Mouse (Mus musculus): ENCODE measurements around the gene Josd1.
A peak's percentile ranks its signal among the peaks of the same experiment; 100 is the strongest.

Gene Josd1

DNA sequence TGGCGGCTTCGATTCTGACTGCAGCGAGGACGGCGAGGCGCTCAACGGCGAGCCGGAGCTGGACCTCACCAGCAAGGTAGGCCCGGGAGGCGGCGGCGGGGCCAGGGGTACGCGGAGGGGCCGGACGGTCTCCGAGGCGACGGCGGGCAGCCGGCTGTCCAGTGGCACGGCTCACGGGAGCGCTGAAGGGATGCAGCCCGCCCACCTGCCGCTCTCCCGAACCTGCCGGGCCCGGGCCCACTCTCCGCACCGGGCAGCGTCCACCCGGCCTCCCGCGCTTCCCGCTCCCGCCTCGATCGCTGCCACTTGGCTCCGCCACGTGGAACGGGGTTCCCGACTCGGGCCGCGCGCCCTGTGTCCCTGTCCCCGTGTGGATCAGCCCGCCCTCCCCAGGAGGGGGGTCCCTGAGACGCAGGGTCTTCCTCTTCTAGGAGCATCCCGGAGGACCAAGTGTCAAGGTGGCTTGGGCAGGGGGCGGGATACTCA is 3.3 kb upstream of the Josd1 start:
- no peak for DNase-seq

DNA sequence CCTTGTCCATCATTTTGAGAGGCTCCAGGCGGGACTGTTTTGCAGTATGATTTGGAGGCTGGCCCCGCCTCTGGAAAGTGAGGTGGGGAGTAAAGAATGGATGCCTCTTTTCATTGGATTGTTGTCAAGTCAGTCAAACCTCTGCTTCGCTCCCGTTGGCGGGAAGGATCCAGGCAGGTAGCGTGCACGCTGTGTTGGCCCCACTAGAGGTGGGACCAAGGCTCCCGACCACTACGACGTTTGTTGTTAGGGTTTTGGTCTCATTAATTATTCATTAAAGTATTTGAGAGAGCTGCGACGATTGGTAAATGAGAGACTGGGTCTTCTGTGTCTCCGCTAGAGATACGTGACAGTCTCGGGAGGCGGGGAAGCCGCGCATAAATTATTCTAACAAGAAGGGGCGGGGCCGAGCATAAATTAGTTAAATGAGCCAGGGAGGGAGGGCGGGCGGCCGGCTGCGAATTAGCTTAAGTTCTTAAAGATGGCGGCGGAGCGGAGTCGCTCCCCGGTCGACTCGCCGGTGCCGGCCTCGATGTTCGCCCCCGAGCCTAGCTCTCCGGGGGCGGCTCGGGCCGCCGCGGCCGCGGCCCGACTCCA is 2.8 kb upstream of the Josd1 start, which contains the start of gene Gtpbp1:
Gtpbp1 (plus strand) TSS at position 420 of the 597 bp plus-strand sequence.
- DNase-seq = peak; percentile 87

DNA sequence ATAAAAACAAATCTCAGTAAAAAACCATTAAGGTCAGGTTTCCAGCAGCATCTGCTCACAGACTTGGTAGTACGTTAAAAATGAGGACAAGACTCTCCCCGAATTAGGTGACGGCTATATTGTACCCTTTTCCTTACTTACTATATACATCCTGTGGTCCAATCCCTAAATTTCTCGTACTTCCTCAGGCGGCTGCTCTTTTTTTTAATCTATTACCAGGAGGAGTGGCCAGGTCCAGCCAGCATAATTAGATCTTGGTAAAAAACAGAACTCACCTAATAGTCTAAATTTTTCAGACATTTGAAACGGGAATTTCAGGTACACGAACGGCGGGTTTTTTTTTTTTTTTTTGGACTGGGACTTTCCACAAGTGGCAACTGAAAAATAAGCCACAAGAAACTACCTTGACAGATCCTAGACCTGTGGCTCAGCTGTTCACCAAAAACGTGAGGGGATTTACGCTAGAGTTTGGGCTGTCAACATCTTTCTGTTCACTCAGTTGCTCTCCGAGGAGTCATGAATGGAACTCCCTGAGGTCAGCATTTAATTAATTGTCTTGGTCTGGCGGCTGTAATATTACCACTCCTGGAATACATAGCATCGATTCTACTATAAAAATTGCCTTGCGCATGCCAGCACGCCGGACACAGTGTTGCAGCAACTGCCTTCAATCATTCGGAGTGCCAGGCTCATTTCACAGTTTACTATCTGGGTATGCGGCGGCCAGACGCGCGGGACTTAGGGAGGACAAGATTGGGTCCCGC is 2.1 kb upstream of the Josd1 start:
- no peak for DNase-seq

DNA sequence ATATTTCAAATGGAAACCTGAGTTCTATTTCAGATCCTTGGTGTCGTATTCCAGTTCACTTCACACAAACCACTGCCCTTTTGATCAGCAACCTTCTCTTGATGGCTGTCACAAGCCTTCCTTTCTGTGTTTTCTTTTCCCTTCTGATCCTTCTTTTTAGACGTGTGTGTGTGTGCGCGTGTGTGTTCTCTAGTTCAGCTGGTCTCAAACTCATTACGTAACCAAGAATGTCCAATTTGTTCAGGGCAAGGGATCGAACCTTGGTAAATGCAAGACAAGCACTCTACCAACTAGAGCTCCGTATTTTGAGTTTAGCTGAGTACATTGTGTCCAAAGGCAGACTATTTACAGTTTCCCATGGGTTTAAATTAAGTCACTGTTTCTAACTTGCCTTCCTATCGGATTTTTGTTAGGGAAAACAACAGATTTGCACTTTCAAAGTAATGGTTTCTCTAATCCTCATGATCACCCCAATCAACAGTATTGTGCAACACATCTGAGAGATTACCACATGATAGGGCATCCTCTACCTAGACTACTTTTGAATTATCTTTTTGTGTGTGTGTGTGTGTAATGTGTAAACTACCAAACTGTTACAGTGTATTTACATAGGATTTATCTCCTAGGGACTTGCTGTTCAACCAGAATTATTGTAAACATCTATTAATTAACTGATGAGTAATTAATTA is 693 bp upstream of the Josd1 start:
- no peak for DNase-seq

DNA sequence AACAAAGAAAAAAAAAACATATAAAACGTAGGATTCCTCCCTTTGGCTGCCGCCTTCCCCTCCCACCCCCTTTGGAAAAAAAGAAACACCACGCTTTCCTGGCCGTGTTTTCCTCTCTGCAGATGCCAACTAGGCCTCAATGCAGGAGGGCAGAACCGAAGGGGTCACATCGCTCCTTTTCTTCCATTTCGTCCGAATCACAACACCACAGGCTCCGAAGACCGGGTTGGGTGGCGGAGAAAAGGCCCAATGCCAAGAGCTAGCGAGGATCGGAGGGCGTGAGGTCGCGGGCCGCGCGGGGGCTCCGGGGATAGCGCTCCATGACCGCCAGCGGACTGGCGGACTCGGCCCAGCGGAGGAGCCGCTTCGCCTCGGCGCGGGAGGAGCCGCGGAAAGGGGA is 544 bp downstream of the Josd1 start:
- DNase-seq = peak; percentile 43

DNA sequence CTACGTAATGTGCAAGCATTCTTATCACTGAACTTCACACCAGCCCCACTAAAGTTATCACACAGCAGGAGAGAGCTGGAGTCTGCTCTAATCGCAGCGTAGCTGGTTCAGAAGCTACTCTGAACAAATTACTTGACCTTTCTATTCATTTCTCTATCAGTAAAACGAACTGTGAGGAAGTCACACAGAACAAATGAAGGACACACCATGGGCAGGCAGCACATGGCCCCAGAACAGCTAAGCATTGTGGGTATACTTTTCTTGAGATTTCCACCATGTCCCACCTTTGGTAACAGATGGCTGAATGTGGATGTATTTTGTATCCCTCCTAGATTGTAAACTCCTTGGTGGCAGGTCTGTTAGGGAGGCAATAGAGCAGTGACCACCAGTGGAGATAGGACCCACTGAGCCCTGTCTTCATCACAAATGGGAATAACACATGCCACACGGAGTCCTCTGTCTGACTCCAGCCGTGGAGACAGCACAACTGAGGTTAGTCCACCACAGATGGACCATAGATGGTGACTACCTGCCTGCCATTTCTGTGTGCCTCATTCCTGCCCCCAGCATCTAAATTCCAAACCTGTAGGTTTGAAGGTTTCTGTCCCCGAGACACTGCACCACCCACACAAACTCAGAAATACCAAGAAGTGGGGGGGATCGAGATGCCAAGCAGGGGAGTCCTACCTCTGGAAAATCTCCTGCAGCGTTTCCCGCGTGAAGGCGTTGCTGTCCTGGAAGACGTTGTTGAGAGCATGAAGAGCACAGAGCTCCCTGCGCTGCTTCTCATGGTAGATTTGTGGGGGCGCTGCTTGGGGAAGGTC is 1.5 kb downstream of the Josd1 start:
- DNase-seq = no peak

DNA sequence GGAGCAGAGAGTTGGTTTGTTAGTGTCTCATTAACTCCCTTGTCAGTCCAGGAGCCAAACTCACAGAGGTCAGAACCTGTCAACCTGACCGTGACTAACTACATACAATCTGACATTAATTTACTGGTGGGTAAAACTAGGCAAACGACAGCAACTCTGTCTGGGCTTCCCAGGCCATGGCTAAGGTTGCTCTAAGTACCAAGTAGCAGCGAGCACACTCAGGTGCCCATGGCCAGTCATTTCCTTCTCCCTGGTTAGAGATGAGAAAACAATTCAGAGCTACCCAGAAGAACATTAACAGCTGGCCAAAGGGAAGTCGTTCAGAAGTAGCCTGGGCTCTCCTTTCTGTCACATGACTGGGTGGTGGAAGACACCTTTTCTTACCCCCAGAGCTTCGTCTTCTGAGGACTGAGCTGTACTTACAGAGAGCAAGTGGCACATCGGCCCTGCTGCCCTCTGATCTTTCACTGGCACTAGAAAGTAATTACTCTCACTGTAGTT is 2.5 kb downstream of the Josd1 start:
- DNase-seq = no peak

DNA sequence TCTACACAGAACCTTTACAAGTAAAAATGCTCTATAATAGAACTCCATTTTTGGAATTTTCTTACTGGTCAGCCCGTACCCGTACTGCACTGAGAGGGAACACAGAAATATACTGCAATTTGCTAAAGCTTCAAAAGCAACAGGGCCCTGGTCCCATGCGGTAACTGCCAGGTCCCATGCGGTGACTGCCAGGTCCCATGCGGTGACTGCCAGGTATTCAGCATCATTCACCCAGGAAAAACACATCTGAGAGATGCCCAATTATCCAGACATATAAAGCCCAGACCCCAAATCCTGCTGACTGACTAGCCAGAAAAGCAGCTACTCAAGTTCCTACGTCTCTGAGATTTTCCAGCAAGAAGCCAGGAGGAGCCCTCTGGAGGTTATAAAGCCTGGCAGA is 3.1 kb downstream of the Josd1 start:
- no peak for DNase-seq

DNA sequence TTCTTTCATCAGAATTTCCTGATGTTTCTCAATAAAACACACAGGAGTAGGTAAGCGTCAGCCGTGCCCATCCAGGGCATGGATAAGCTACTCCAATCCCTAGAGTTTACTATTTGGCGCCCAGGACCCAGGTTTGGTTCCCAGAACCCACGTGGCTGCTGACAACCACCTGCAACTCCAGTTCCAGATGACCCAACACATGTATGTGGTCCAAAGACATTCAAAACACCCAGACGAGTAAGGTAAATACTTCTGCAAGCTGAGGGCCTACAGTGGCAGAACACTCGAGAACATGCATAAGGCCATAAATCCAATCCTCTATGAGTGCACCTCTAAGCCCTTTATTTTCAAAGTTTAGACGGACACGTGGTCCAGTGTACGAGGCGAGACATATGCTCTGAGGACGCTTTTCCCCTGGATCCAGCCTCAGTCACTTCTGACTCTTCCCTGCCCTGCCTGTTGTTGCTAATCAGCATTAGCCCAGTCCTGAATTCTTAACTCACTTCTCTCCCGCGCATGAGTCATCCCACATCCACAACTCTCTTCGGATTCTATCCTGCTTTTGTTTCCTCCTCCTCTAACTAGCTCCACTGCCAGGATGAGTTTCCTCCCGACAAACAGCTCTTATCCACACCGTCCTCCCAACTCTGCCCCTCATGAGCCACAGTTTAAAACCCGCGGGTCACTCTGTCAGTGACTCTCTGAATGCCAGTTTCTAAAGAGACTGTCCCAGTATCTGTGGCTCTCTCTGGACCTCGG is 3.8 kb downstream of the Josd1 start:
- no peak for DNase-seq

DNA sequence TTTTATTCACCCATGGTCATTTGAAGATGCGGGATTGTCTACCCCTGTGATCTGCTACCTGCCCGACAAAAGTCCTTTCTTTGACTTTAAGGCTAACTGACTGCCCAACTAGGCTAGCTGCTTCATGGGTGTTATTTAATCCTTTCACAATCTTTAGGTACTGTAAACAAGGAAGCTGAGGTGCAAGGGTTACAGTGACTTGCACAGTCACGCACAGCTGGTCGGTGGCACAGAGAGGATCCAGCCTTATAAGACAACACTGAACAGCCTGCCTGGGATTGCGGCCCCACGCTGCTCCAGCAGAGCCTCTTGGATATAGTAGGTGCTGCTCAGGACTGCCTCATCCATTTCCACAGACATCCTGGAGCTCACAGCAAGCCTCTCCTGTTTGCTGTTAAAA is 4.6 kb downstream of the Josd1 start:
- no peak for DNase-seq

DNA sequence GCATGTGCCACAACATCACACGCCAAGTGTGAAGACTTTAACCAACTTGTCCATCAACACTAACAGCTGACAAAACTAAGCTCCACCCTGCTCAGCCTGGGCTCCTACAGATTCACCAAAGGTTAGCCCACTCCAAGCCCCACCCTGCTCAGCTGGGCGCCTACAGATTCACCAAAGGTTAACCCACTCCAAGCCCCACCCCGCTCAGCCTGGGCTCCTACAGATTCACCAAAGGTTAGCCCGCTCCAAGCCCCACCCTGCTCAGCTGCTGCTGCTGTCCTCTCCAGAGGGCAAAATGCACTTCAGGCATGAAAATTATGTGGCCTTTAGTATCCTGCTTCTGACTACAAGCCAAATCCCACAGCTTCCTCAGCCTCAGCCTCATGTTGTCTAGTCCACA is 5.7 kb downstream of the Josd1 start:
- no peak for DNase-seq

DNA sequence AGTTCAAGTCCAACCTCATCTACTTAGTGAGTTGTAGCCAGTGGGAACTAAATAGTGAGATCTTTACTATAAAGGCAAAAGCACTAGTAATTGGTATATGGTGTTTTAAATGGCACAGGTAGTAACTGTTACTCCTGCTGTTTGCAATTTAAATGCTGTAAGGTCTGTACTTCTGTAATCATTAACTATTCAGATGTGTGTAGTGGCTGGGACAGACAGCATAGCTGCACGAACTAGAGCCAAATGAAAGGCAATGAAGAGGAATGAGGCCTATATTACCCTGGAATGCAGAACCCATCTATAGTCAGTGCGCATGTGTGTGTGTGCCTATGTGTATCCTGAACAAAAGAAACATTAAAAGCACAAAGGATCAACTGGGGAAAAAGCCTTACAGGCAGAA is 9.8 kb downstream of the Josd1 start:
- no peak for DNase-seq

DNA sequence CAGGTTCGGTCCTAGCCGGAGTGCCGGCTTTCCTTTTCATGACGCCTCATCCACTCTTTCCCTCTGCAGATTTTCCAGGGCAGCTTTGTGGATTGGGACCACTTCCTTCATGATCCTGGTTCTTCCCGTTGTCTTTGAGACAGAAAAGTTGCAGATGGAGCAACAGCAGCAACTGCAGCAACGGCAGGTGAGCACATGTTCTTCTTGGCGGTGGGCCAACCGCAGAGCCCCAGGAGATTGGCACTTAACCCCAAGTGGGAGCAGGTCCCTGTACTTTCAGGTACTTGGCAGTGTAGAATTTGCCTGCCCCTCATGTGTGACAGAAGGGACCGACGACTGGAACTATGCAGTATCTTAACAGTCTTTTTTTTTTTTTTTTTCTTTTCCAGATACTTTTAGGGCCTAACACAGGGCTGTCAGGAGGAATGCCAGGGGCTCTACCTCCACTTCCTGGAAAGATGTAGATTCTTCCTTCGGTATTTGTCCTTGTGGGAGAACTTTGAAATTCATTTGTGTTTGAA is 15.8 kb downstream of the Josd1 start:
- DNase-seq = peak; percentile 35

DNA sequence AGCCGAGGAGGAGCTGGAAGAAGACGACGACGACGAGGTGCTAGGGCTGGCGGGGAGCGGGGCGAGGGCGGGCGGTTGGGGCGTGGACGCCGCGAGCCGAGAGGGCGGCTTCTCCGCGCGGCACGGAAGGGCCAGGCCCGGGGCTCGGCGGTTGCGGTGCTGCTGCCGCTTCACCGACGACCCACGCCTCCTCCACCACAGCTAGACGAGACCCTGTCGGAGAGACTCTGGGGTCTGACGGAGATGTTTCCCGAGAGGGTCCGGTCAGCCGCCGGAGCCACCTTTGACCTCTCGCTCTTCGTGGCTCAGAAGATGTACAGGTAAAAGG is 16.8 kb downstream of the Josd1 start:
- no peak for DNase-seq

DNA sequence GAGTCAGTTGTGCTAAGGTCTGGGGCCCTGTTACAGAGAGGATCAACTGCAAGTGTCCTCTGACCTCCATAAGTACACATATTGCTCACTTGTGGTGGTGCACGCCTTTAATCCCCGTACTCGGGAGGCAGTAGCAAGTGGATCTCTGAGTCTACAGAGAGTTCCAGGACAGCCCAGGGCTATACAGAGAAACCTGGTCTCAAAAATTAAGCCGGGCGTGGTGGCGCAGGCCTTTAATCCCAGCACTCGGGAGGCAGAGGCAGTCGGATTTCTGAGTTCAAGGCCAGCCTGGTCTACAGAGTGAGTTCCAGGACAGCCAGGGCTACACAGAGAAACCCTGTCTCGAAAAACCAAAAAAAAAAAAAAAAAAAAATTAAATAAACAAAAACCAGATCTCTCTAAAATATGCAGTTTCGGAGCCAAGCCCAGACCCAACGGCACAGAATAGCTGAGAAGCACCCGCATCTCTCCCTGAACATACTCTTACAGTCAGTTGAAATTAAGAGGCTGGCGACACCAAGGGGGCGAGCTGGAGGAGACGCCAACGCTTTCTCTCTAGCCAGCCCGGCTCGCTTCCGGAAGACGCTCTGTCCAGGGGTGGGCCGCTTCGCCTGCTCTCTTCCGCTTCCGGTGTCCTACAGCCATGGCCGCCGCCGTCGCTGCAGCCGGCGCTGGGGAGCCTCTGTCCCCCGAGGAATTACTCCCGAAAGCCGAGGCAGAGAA is 17.3 kb downstream of the Josd1 start, which contains the start of gene Tomm22:
Tomm22 (plus strand) TSS at position 613 of the 723 bp plus-strand sequence.
- DNase-seq = peak; percentile 85

DNA sequence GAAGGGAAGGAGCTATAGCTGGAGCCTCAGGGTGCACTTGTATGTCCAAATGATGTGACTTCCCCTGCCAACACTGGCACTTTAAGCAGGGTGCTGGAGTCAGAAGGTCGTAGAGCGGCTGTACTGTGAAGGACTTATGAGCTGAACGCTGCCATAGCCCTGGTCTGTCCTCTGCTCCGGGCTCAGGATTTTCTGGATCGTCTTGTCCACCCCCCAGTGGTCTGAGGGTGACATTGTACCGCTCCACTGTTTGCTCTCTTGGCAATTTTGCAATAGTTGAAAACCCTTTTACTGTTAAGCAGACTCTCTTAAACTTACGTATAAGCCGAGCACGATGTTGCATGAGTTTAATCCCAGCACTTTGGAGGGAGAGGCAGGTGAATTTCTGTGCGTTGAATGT is 18.5 kb downstream of the Josd1 start:
- no peak for DNase-seq

DNA sequence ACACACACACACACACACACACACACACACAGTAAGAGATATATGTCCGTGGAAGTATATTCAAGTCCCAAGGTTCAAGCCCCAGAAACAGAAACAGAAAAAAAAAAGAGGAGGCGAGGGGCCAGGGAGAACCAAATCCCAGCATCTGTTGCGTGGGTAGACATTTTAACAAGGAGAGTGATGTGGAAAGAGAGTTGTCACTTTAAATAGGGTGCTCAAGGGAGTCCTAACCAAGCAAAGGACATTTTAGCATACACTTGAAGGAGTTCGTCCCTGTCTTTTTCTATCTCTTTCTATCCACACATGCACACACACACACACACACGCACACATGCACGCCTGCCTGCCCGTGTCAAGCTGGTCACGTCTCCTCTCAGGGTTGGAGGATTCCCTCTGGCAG is 23.1 kb downstream of the Josd1 start:
- DNase-seq = no peak

DNA sequence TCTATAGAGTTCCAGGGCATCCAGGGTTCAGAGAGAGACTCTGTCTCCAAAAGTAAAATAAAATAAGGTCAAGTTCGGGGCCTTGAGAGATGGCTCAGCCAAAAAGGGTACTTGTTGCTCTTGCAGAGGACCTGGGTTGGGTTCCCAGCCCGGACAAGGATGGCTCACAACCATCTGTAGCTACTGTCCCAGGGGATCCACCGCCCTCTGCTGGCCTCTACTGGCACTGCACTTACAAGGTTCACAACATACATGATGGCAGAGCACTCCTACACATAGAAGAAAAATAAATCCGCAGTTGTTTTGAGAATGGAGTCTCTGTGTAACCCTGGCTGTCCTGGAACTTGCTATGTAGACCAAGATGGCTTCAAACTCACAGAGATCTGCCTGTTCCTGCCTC is 25.9 kb downstream of the Josd1 start:
- DNase-seq = peak; percentile 34

DNA sequence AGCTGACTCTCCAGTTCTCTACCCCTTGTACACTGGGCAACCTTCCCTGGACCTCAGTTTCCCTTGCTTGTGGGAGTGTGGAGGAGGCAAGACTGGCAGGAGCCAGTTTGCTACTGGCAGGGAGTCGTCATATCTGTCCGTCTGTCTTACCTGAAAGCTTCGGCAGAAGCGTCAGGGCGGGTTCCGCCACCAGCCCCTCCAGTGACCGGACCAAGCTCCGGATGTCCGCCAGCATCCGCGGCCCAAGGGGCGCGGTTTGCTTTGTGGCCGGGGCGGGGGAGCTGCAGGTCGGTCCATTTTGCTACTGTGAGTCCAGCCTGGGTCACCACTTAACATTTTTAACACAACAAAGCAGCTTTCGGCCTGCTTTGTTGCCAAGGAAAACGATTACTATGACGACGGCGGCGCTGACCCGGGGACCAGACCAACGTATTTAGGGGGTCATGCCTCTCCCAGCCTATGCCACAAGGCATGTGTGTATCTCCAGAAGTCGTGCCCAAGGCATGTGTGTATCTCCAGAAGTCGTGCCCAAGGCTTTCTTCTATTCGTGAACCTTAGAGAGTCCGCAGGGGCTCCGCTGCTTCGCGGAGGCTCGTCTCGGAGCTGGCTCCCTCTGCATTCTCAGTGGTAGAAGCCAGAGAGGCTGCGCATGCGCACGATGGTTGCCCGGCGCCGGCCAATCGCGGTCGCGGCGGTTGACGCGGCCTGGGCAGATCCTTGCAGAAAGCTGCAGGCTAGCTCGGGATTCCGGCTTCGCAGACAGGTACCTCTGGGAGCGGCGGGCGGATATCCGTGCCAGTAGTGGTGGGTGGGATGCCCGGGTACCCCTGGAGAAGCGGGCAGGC is 29.0 kb downstream of the Josd1 start, which contains the start of the genes Fam227a and Cby1:
Fam227a (minus strand) TSS at position 426 of the 845 bp plus-strand sequence.
Cby1 (plus strand) TSS at position 669 of the 845 bp plus-strand sequence.
- DNase-seq = peak; percentile 98

Data from right cerebral cortex, postnatal 4 days (tissue).